Mouse (Mus musculus) hindbrain, embryonic 14.5 days (tissue): ENCODE measurements around the gene Gm11562. TPM values are rescaled to one million over a fixed set of nuclear protein-coding genes. Genes with fewer than 3 reads are reported as not detected.
"Not testable (repeated sequence)": the region's sequence is repeated elsewhere in the genome, so short reads cannot be mapped to it uniquely, and the experiment has no call there.

Source experiments
- ATAC-seq: fragments of 200-750 bp; cut with Nextera tagmentation; 2 replicates; pipeline ENCODE4 v1.8.0; 2017; ENCODE audit warnings: moderate number of reproducible peaks, mild to moderate bottlenecking, moderate TSS enrichment, moderate library complexity; ENCODE audit not compliant: low FRiP score
- DNase-seq: peaks from one replicate; pipeline ENCODE4 v3.0.0-alpha.2; 2015; ENCODE audit warnings: low spot score
- H3K27ac ChIP-seq: fragments of 300-500 bp; sonication (generic); 2 replicates; pipeline ENCODE4 v1.5.1; 2014; ENCODE audit warnings: mild to moderate bottlenecking, moderate library complexity
- H3K27me3 ChIP-seq: fragments of 300-500 bp; sonication (generic); 2 replicates; pipeline ENCODE4 v1.6.1; 2014; ENCODE audit warnings: mild to moderate bottlenecking, low read length, mixed read lengths; ENCODE audit not compliant: control insufficient read depth, insufficient read depth
- H3K36me3 ChIP-seq: fragments of 300-500 bp; sonication (generic); replicated peaks from 2 replicates; pipeline ENCODE4 v1.6.1; 2014; ENCODE audit not compliant: control insufficient read depth, insufficient read depth
- H3K4me1 ChIP-seq: fragments of 300-500 bp; sonication (generic); replicated peaks from 2 replicates; pipeline ENCODE4 v1.6.1; 2014; ENCODE audit warnings: antibody characterized with exemption, low read length, mixed read lengths; ENCODE audit not compliant: control insufficient read depth, insufficient read depth
- H3K4me2 ChIP-seq: fragments of 300-500 bp; sonication (generic); replicated peaks from 2 replicates; pipeline ENCODE4 v1.6.1; 2014; ENCODE audit warnings: mild to moderate bottlenecking, moderate library complexity
- H3K4me3 ChIP-seq: fragments of 300-500 bp; sonication (generic); replicated peaks from 2 replicates; pipeline ENCODE4 v1.5.1; 2014; ENCODE audit warnings: mild to moderate bottlenecking, low read length
- H3K9ac ChIP-seq: fragments of 300-500 bp; sonication (generic); 2 replicates; pipeline ENCODE4 v1.6.1; 2014
- H3K9me3 ChIP-seq: fragments of 300-500 bp; sonication (generic); 2 replicates; pipeline ENCODE4 v1.6.1; 2016; ENCODE audit warnings: low read length; ENCODE audit not compliant: control insufficient read depth
- WGBS: fragments of 180-500 bp; shearing (Covaris S2); extraction: QIAGEN DNeasy Blood & Tissue Kit; methylation state at CpG from one replicate; pipeline ENCODE4 v1.1.7; 2014; 5-methylcytosine and 5-hydroxymethylcytosine counted together
- polyA plus RNA-seq: library from polyadenylated mRNA; unstranded; fragments of >200 nt; fragmentation: Nextera tagmentation; extraction: Ambion mirVana; gene quantifications from 2 replicates; pipeline ENCODE4 v1.2.1, GENCODE M21; 2014

Gm11562 gene
- polyA plus RNA-seq, 1 experiment from 2014 or later: not detected

DNA sequence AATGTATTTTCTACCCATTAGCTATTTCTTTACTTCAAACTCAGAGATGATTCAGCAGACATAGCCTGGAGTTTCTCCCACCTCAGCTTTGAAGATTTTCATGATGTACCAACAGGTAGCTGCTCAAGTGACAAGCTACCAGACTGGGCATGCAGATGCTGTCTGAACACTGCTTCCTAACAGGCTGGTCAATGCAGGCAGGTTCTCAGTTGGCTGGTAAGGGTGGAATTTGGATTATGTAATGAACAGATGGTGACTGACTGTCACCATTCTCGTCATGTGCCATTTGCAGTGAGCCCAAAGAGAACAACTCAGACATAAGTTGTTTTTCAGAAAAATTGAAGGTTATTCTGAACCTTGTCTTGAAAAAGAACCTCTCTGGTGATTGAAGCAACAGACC, 11.1 kb downstream of the Gm11562 start:
- Histone ChIP-seq H3K9me3 (no peaks in the 10 kb centered on the region), H3K9ac (no peak overlapping the region), H3K4me3 (no peak overlapping the region), H3K27me3 (no peaks in the 10 kb centered on the region), H3K4me1 (no peaks in the 10 kb centered on the region), H3K36me3 (no peaks in the 10 kb centered on the region), H3K27ac (no peak overlapping the region), H3K4me2 (no peak overlapping the region)
- 87% methylated on average over 1 of the region's 1 CpGs for WGBS
- DNase-seq: no peak
- ATAC-seq: no peak

DNA sequence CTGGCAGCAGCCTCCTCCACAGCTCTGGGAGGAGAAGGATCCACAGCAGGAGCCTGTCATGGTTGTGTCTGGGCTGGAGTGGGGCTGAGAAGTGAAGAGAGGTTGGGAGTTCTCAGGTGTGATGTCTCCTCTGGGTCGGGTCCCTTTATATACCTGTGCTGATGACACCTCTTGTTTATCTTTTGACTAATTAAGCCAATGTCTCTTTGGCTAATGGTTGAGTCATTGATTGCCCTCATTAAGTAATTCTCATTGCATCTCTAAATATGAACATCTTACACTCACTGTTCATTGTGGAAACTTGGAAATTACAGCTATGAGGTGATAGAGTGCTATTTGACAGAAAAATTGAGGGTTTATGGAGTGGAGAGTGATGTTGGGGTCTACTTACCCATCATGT, 17.0 kb downstream of the Gm11562 start, which contains the start of gene Gm11938:
TSS of gene Gm11938 (minus strand) at position 101 of the 400 bp plus-strand sequence.
- not testable (repeated sequence) for ATAC-seq, H3K36me3 ChIP-seq, H3K4me3 ChIP-seq, H3K4me2 ChIP-seq, H3K9me3 ChIP-seq, H3K4me1 ChIP-seq, H3K9ac ChIP-seq, DNase-seq, H3K27me3 ChIP-seq, H3K27ac ChIP-seq
- 79% methylated on average over 1 of the region's 1 CpGs for WGBS

GRCm38 (mm10) chr11:99597742-99598141, 22.5 kb downstream of the Gm11562 start, which contains the start of gene Krtap9-3:
Krtap9-3 (minus strand) TSS chr11:99598105.
- not testable (repeated sequence) for H3K27me3 ChIP-seq, H3K4me2 ChIP-seq, H3K36me3 ChIP-seq, ATAC-seq, H3K9ac ChIP-seq, H3K4me1 ChIP-seq, H3K9me3 ChIP-seq, H3K4me3 ChIP-seq, H3K27ac ChIP-seq, DNase-seq
- 82% methylated on average over 6 of the region's 6 CpGs for WGBS

DNA sequence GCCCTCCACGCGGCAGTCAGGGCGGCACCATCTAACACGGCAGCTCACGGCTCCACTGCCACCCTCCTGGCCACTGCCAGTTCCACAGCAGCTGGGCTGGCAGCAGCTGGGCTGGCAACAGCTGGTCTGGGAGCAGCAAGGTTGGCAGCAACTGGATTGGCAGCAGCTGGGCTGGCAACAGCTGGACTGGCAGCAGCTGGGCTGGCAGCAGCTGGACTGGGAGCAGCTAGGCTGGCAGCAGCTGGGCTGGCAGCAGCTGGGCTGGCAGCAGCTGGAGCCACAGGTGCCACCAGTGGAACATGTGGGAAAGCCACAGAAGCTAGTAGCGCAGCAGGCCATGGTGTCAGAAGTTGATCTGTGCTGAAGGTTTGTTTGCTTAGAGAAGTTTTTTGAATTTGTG, 29.3 kb downstream of the Gm11562 start, which contains the start of gene Krtap1-3:
TSS of gene Krtap1-3 (minus strand) at position 359 of the 400 bp plus-strand sequence.
- H3K36me3 ChIP-seq: no peaks in the 10 kb centered on the region
- no peak within 1 kb of the TSS for H3K4me2 ChIP-seq
- no peak for ATAC-seq
- H3K4me3 ChIP-seq: no peak within 1 kb of the TSS
- no peak within 1 kb of the TSS for H3K27ac ChIP-seq
- H3K9me3 ChIP-seq: no peaks in the 10 kb centered on the region
- no peak within 1 kb of the TSS for H3K9ac ChIP-seq
- H3K27me3 ChIP-seq: no peaks in the 10 kb centered on the region
- WGBS: 84% methylated on average over 6 of the region's 6 CpGs
- H3K4me1 ChIP-seq: no peaks in the 10 kb centered on the region
- DNase-seq: no peak

GRCm38 (mm10) chr11:99585096-99585495, 35.1 kb downstream of the Gm11562 start:
- no peaks in the 10 kb centered on the region for H3K4me1 ChIP-seq
- no peak overlapping the region for H3K9ac ChIP-seq
- DNase-seq: no peak
- H3K9me3 ChIP-seq: no peaks in the 10 kb centered on the region
- H3K27ac ChIP-seq: no peak overlapping the region
- ATAC-seq: no peak
- no peaks in the 10 kb centered on the region for H3K27me3 ChIP-seq
- WGBS: 90% methylated on average over 7 of the region's 7 CpGs
- H3K4me3 ChIP-seq: no peak overlapping the region
- no peak overlapping the region for H3K4me2 ChIP-seq
- no peaks in the 10 kb centered on the region for H3K36me3 ChIP-seq

GRCm38 (mm10) chr11:99583245-99583704, 37.0 kb downstream of the Gm11562 start, which contains the start of gene Krtap1-4:
Krtap1-4 (minus strand) TSS chr11:99583654.
- H3K27me3 ChIP-seq: no peaks in the 10 kb centered on the region
- H3K4me3 ChIP-seq: no peak within 1 kb of the TSS
- H3K4me2 ChIP-seq: no peak within 1 kb of the TSS
- DNase-seq (no peak), ATAC-seq (no peak)
- no peak within 1 kb of the TSS for H3K27ac ChIP-seq
- H3K4me1 ChIP-seq: no peaks in the 10 kb centered on the region
- no peaks in the 10 kb centered on the region for H3K9me3 ChIP-seq
- WGBS: 90% methylated on average over 5 of the region's 5 CpGs
- no peak within 1 kb of the TSS for H3K9ac ChIP-seq
- H3K36me3 ChIP-seq: no peaks in the 10 kb centered on the region

GRCm38 (mm10) chr11:99581564-99581963, 38.7 kb downstream of the Gm11562 start:
- DNase-seq (no peak), ATAC-seq (no peak)
- Histone ChIP-seq H3K36me3 (no peaks in the 10 kb centered on the region), H3K27me3 (no peaks in the 10 kb centered on the region), H3K27ac (no peak overlapping the region), H3K4me2 (no peak overlapping the region), H3K9ac (no peak overlapping the region), H3K4me3 (no peak overlapping the region), H3K9me3 (no peaks in the 10 kb centered on the region), H3K4me1 (no peaks in the 10 kb centered on the region)
- WGBS: 91% methylated on average over 6 of the region's 6 CpGs

- Histone ChIP-seq H3K9ac (no peak overlapping the region), H3K4me2 (no peak overlapping the region), H3K27me3 (no peaks in the 10 kb centered on the region), H3K36me3 (no peaks in the 10 kb centered on the region), H3K4me1 (no peaks in the 10 kb centered on the region), H3K4me3 (no peak overlapping the region), H3K9me3 (no peaks in the 10 kb centered on the region), H3K27ac (no peak overlapping the region)
- WGBS: 92% methylated on average over 5 of the region's 5 CpGs
- ATAC-seq (no peak), DNase-seq (no peak)
Observed at GRCm38 (mm10) chr11:99581051-99581450, 39.2 kb downstream of the Gm11562 start.

- H3K4me1 ChIP-seq: no peaks in the 10 kb centered on the region
- no peak within 1 kb of the TSS for H3K9ac ChIP-seq
- H3K4me3 ChIP-seq: no peak within 1 kb of the TSS
- no peak within 1 kb of the TSS for H3K27ac ChIP-seq
- no peaks in the 10 kb centered on the region for H3K9me3 ChIP-seq
- DNase-seq (no peak), ATAC-seq (no peak)
- no peaks in the 10 kb centered on the region for H3K36me3 ChIP-seq
- no peak within 1 kb of the TSS for H3K4me2 ChIP-seq
- no peaks in the 10 kb centered on the region for H3K27me3 ChIP-seq
- WGBS: 91% methylated on average over 6 of the region's 6 CpGs
Observed at GRCm38 (mm10) chr11:99580636-99581035, 39.6 kb downstream of the Gm11562 start, which contains the start of gene Krtap1-5. Krtap1-5 (minus strand) TSS chr11:99581016.

DNA sequence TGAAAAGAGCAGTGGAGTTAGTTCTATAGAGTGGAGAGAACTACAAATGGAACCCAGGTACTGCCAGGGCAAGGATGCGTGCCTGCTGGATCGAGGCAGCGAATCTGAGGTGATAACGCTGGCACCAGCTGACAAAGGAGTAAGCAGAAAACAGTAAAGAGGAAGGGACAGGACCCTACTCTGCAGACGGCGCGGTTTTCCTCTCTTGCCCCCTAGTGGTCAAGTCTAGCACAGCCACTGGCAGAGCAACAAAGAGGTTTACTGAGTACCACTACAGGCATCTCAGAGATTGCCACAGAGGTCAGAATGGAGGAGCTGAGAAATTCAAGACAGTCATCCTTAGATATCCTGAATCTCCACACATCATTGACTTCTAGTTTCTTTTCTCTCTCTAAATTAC, 46.1 kb downstream of the Gm11562 start:
- Histone ChIP-seq H3K36me3 (no peaks in the 10 kb centered on the region), H3K4me1 (no peaks in the 10 kb centered on the region), H3K9me3 (no peaks in the 10 kb centered on the region), H3K27ac (no peak overlapping the region), H3K27me3 (no peaks in the 10 kb centered on the region), H3K9ac (no peak overlapping the region), H3K4me3 (no peak overlapping the region), H3K4me2 (peak overlapping the region; percentile 36)
- DNase-seq (peak; percentile 84), ATAC-seq (peak; percentile 66)
- 6% methylated on average over 7 of the region's 7 CpGs for WGBS
